Mouse (Mus musculus): ENCODE measurements around the gene Trap1a.
"Not testable (repeated sequence)": the region's sequence is repeated elsewhere in the genome, so short reads cannot be mapped to it uniquely, and the experiment has no call there.

Gene Trap1a

GRCm38 (mm10) chrX:139333263-139333994, at the start of gene Trap1a:
Gene Trap1a (plus strand): TSS chrX:139333683.
- in situ Hi-C loops (cut with MboI, MseI) = no loop called here

GRCm38 (mm10) chrX:139293114-139293513, 40.4 kb upstream of the Trap1a start:
- in situ Hi-C loops (cut with MboI, MseI) = no loop called here

GRCm38 (mm10) chrX:139295325-139295724, 38.2 kb upstream of the Trap1a start:
- in situ Hi-C loops (cut with MboI, MseI) = no loop called here

GRCm38 (mm10) chrX:139317356-139317755, 16.1 kb upstream of the Trap1a start:
- in situ Hi-C loops (cut with MboI, MseI) = not testable (repeated sequence)

- in situ Hi-C loops (cut with MboI, MseI) = no loop called here
These were observed 900 bp upstream of the Trap1a start for GRCm38 (mm10) chrX:139332583-139332982.

- in situ Hi-C loops (cut with MboI, MseI) = no loop called here
These were observed 1.3 kb downstream of the Trap1a start for GRCm38 (mm10) chrX:139334504-139335418.

GRCm38 (mm10) chrX:139335419-139336074, 2.1 kb downstream of the Trap1a start:
- in situ Hi-C loops (cut with MboI, MseI) = no loop called here

- in situ Hi-C loops (cut with MboI, MseI) = no loop called here
These were observed 6.1 kb downstream of the Trap1a start for GRCm38 (mm10) chrX:139339553-139339952.

- in situ Hi-C loops (cut with MboI, MseI) = no loop called here
These were observed 7.7 kb downstream of the Trap1a start for GRCm38 (mm10) chrX:139341185-139341584.

- in situ Hi-C loops (cut with MboI, MseI) = no loop called here
These were observed 18.8 kb downstream of the Trap1a start for GRCm38 (mm10) chrX:139352192-139352772.

- in situ Hi-C loops (cut with MboI, MseI) = no loop called here
These were observed 24.3 kb downstream of the Trap1a start for GRCm38 (mm10) chrX:139357639-139358260.

GRCm38 (mm10) chrX:139358361-139358760, 24.9 kb downstream of the Trap1a start:
- in situ Hi-C loops (cut with MboI, MseI) = no loop called here

GRCm38 (mm10) chrX:139366837-139367528, 33.5 kb downstream of the Trap1a start:
- in situ Hi-C loops (cut with MboI, MseI) = no loop called here

- in situ Hi-C loops (cut with MboI, MseI) = no loop called here
These were observed 34.0 kb downstream of the Trap1a start for GRCm38 (mm10) chrX:139367529-139367908.

GRCm38 (mm10) chrX:139369122-139369521, 35.6 kb downstream of the Trap1a start:
- in situ Hi-C loops (cut with MboI, MseI) = no loop called here

- in situ Hi-C loops (cut with MboI, MseI) = no loop called here
These were observed 39.2 kb downstream of the Trap1a start for GRCm38 (mm10) chrX:139372665-139373064.

Measured in T-helper 2 cell (primary cell).